Mouse (Mus musculus) liver, adult 2 months (tissue): Measurements from ENCODE around the gene Klf9.

ENCODE experiments used
- CTCF ChIP-seq: fragments of 200-500 bp; IDR thresholded peaks from 2 replicates; pipeline ENCODE4 v1.5.1; 2011; ENCODE audit warnings: low read depth, low read length, control low read depth
- POLR2A ChIP-seq: fragments of 200-500 bp; IDR thresholded peaks from 2 replicates; pipeline ENCODE4 v1.6.1; 2011; ENCODE audit warnings: low read length, control low read depth; ENCODE audit not compliant: insufficient read depth; ENCODE audit errors: extremely low read depth

DNA sequence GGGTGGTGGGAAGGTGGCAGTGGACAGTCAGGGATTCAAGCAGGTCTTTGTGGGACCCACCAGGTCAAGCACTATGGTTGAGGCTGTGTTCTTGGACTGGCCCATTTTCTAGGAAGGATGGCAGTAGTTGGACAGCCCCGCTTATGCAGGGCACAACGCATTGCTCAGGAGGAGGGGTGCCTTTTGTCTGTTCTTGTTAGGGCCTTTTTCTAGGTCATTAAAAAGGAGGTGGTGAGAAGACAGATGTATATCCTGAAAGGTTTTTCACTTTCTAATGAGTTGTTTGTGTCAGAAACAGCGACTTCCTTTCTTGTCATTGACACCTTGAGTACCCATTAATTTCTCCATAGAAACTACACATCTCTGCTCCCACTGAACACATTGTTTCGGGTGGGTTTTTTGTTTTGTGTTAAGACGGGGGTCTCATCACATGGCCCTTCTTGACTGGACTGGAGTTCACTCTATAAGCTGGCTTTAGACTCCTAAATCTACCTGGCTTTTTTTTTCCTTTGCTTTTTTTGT, 12.6 kb downstream of the Klf9 start:
- TF ChIP-seq CTCF (no peak), POLR2A (no peak)
